Mouse (Mus musculus): ENCODE measurements around the gene Hspb7. TPM values are rescaled to one million over a fixed set of nuclear protein-coding genes. Genes with fewer than 3 reads are reported as not detected.

The Hspb7 gene
- 1,000 to 10,000 TPM; 1,173 to 1,191 TPM for total RNA-seq (2021)

DNA sequence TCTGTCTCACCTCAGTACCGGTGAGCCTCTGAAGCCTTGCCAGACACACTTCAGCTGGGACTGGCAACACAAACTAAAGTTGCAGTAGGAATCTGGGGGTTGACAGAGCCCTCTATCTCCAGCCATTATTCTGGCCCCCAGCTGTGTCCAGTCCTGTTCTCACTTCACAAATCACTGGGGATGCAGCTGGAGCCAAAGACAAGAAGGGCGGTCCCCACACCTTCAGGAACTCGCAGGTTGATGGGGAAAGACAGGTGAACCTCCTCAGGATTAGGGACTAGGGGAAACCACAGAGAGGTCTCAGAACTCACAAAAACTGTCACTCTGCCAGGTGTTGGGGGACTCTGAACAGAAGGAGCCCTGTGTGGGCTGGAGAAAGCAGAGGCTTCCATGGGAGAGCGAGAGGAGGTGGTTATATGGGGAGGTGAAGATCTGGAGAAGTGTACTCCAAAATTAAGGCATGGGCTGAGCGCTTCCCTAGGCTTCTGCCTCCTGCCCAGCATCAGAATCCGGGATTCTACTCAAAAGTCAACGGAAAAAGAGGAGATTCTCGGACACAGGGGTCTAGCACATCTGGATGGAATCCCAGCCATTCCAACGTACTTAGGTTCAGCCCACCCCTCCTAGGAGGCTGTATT is at the start of gene Hspb7:
Hspb7 (plus strand) TSS at position 588 of the 638 bp plus-strand sequence.
- no peak for DNase-seq
- intact Hi-C loops (cut with DNase I) = no loop called here

DNA sequence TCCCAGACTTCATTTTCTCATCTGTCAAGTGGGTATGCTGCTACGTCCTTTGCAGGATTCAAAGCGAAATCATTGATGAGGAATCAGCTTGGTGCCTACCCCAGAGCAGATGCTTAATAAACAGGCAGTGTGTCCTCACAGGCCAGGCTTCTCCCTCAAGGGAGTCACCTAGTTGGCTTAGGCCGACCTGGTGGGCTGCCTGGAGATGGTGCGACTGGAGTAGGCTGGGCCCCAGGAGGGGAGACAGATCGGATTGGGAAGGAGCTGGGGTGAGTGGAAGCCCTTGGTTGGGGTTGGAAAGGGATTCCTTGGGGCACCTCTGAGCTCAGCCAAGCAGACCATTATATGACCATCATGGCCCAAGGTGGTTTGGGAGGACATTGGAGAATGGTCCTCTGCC is 48.2 kb upstream of the Hspb7 start:
- DNase-seq = no peak
- intact Hi-C loops (cut with DNase I) = no loop called here

DNA sequence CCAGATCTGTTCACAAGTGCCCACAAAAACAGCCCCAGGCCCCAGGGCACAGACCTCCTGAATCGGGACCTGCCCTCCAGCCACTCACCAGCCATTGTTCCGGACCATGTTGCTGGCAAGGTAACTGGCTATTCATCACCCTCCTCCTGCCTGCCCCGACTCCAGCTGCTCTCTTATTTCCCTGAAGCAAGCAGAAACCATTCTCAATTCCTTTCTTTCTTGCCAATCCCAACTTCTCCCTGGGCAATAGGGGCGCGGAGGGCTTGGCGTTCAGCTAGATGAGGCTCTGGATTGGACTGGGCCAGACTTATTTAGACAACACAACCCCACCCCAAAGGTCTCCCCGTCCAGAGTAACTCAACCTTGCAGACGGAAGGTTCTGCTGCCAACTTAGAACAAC is 40.9 kb upstream of the Hspb7 start:
- intact Hi-C loops (cut with DNase I) = loop anchor here (10.0 kb wide), 1 partner anchor 575 kb away; no protein-coding TSS in a partner anchor
- no peak for DNase-seq

DNA sequence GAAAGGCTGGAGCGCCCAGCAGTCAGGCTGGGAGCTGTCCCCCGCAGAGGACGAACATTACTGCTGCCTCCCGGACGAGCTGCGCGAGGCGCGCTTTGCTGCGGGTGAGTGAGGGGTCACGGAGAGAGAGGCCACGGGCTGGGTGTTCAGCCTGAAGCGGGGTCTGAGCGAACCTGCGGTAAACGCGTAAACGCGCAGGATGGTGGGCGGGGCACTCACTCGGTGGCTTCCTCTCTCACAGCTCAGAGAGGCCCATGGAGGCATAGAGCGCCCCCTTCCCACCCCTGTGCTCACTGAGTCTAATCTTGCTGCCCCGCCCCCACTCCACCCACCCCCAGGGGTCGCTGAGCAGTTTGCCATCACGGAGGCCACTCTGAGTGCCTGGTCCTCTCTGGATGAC is 38.2 kb upstream of the Hspb7 start:
- DNase-seq = no peak
- intact Hi-C loops (cut with DNase I) = loop anchor here (10.0 kb wide), 1 partner anchor 572 kb away; no protein-coding TSS in a partner anchor

DNA sequence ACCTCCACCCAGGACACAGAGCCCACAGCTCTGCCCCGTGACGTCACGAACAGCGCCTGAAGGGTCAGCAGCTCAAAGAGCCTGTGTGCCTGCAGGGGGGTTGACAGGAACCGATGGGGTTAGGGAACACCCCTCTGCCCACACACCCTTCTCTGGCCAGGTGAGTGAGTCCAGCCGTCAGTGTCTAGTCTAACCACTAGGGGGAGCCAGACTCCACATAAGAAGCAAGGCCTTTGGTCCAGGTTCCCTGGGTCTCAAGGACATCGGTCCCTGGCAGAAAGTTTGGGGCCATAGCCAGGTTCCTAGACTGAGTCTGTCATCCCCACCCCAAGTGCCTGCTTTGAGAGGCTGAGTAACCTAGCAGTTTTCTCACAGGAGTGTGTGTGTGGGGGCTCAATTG is 35.3 kb upstream of the Hspb7 start:
- DNase-seq = peak; percentile 44 to 57
- intact Hi-C loops (cut with DNase I) = loop anchor here (10.0 kb wide), 1 partner anchor 570 kb away; no protein-coding TSS in a partner anchor

DNA sequence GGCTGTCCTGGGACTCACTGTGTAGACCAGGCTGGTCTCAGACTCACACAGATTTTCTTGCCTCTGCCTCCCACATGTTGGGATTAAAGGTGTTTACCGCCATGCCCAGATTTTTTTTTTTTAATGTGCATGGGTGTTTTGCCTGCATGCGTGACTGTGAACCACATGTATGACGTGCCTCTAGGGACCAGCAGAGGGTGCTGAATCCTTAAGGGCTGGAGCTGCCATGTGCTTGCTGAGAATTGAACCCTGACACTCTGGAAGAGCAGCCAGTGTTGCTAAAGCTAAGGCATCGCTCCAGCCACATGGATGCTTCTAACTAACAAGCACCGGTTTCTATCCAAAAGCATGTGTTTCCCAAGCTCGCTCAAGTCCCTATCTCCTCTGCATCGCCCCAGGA is 34.4 kb upstream of the Hspb7 start:
- intact Hi-C loops (cut with DNase I) = loop anchor here (2.0 to 10.0 kb wide), 2 partner anchors 191 to 569 kb away; no protein-coding TSS in a partner anchor
- DNase-seq = no peak

DNA sequence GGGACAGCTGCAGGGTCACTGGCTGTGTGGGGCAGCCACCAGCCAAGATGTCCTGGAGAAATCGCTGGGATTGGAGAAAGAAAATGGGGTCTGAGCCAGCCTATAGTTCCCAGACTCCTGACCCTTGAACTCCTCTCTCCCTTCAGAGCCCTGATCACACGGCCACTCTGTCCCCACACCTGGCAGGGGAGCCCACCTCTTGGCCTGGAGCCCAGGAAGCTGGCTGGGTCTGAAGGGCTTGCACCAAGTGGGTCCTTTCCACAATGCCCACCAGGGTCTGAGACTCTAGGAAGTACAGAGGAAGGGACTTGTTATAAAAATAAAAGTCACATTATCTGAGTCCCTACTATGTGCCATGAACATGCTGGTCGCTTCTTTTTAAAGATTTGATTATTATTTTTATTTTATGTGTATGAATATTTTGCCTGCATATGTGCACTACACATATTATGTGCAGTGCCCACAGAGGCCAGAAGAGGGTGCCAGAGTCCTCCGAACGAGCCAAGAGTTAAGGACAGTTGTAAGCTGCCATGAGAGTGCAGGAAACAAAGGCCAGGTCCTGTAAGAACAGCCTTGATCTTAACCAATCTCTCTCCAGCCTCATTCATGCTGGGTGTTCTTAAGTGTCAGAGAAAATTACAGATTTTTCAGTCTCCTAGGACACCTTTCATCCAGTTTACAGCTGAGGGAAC is 33.3 kb upstream of the Hspb7 start:
- DNase-seq = peak; percentile 74 to 86
- intact Hi-C loops (cut with DNase I) = loop anchor here (2.0 to 10.0 kb wide), 2 partner anchors 190 to 568 kb away; no protein-coding TSS in a partner anchor

DNA sequence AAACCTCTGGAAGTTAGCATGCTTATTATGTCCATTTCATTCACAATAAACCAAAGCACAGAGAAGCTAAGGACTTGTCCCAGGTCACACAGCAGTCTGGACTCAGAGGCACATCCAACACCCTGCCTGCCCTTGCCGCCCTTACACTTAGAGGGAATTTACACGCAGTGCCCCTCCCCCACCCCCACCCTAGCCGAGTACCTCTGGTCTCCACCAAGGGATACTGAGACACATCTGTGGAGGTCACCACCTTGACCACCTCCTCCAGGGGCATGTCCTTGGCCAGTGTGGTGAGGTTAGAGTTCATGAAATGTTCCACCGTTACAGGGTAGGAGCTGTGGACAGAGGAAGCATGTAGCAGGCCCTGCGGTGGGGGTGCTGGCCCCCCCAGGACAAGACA is 32.6 kb upstream of the Hspb7 start:
- intact Hi-C loops (cut with DNase I) = loop anchor here (2.0 to 10.0 kb wide), 2 partner anchors 189 to 567 kb away; no protein-coding TSS in a partner anchor

DNA sequence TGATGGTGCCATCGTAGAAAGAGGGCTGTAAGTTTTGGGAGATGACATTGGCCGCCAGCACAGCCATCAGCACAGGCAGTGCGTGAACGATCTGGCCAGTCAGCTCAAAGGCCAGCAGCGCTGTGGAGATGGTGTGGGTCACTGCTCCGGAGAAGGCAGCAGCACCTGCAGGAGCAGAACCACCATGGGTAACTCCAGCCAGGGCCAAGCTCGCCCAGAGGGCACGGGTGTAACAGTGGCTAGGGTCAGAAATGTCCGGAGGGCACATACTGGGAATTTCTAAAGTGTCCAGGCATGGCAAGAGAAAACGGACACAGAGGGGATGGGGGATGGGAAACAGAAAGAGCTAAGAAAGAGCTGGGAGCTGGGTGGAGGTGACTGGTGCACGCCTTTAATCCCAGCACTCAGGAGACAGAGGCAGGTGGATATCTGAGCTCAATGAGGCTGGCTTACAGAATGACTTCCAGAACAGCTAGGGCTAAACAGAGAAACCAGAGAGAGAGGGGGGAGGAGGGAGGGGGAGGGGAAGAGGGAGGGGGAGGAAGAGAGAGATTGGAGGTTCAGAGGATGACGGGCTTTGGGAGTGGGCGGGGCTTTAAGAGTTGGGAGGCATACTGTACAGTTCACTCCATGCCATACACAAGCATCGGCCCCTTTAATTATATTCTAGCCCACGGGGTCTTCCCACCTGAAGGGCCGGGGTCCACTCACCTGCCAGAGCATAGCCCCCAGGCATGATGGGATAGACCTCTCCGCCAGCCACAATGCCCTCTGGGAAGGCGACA is 31.0 kb upstream of the Hspb7 start:
- no peak for DNase-seq
- intact Hi-C loops (cut with DNase I) = loop anchor here (10.0 kb wide), 1 partner anchor 565 kb away; no protein-coding TSS in a partner anchor

More for the DNA sequence above, 32.6 kb upstream of the Hspb7 start:
- DNase-seq = no peak

DNA sequence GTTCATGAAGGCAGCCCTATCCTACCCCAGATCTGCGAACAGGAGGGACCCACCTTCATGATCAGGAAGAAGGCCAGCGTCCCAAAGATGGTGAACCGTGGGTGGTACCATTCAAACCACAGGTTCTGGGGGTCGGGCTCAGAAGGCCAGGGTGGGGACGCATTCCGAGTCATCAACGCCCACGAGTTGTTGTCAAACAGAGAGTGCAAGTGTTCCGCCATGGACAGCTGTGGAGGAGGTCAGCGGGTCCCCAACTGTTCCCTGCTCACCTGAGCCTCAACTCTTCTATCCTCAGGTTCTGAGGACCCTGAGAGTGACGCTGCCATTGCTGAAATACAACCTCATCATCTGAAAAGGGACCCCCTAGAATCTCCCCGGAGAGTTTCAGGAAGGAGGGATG is 29.3 kb upstream of the Hspb7 start:
- DNase-seq = no peak
- intact Hi-C loops (cut with DNase I) = no loop called here

DNA sequence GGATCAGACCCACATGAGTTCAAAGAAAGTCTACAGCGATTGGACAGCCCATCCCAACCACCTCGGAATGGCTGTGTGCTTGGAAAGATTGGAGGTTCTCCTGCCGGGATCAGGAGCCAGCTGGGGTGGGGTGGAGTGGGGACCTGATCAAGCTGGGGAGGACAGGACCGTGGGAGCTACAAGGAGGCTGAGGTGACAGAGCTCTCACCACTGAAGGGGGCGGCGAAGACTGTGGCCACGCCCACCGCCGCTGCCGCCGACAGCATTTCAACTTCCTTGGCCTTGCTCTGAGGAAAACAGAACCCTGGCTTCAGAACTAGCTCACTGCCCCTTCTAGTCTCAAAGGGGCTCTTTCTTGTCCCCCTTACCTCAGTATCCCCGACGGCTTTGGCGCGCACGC is 25.8 kb upstream of the Hspb7 start:
- intact Hi-C loops (cut with DNase I) = no loop called here
- DNase-seq = no peak

DNA sequence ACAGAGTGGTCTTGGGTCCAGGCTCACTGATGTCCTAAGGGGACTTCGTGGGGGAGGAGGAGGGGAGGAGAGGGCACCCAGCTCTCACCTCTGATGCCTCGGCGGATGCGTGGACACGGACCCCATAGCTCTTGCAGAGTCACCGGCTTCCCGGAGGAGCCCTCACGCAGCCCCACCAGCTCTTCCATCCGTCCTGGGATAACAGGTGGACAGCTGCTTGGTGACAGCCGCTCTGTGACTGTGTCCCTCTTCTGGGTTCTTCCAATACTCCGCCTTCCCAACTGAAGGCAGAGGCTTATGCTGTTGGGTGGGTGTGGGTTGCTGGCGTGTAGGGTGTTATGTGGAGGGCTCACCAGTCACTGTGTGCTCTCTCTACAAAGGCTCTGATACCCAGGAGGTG is 22.7 kb upstream of the Hspb7 start:
- intact Hi-C loops (cut with DNase I) = no loop called here
- DNase-seq = no peak

DNA sequence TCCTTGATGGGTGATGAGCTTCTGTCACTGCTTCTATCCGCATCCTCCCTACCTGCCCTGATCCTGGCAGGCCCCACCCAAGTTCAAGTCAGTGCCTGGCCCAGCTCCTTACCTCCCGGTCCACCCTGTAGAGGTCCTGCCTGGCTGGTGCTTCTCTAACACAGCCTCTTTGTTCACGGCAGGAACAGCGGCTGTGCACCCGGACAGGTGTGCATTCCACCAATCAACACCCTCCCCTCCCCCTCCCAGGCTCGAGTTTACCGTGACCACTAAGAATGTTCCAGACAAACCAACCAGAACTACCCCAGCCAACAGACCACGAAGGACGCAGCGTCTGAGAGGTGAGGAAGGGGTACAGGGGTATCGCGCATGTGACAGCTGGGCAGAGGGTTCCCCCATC is 22.0 kb upstream of the Hspb7 start, which contains the start of gene Clcnka:
Clcnka (minus strand) TSS at position 180 of the 400 bp plus-strand sequence.
- intact Hi-C loops (cut with DNase I) = no loop called here
- DNase-seq = no peak

DNA sequence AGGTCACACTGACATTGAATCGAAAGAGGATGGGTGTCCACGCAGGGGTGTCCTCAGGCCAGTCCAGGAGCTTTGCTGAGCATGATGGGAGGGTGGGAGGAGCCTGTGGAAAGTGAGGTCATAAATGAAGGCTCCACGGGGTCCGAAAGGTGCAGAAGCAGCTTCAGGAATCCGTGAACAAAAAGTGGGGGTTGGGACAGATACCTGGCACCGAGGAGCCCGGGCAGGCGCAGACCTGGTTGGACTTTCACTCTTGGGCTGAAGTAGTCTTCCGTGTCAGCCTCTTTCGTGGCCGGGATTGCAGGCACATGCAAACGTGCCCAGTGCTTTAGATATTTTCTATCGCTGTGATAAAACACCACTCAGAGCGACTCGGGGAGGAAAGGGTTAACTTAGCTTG is 20.4 kb upstream of the Hspb7 start:
- intact Hi-C loops (cut with DNase I) = loop anchor here (5.0 kb wide), 1 partner anchor 457 kb away; no protein-coding TSS in a partner anchor

DNA sequence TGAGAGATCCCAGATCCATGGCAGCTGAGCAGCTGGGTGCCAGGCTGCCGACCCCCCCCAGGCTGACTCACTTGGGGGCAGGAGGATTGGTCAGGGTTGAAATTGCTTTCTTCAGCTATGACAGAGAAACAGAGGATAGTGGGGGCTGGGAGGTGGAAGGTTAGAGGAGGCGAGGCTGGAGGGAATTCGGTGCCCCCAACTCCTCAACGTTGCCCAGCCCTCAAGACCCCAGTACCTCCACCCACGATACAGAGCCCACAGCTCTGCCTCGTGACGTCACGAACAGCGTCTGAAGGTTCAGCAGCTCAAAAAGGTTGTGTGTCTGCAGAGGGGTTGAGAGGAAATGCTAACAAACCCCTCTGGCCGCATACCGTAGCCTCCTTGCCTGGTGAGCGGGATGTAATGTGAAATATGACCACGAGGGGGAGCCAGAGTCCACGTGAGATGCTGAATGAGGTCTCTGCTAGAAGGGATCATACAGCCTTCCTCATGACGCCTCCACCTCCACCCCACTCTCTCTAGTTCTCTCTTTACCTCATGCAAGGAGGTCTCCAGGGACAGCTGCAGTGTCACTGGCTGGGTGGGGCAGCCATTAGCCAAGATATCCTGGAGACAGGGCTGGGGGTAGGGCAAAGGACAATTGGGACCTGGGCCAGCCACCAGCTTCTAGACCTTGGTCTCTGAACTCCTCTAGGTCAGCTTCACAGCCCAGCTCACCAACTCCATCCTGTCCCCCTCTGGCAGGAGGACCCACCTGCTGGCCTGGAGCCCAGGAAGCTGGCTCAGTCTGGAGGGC is 15.9 kb upstream of the Hspb7 start:
- DNase-seq = peak; percentile 89 to 92
- intact Hi-C loops (cut with DNase I) = loop anchor here (1.0 to 5.0 kb wide), 2 partner anchors 171 to 453 kb away; no protein-coding TSS in a partner anchor

More for the DNA sequence above, 20.4 kb upstream of the Hspb7 start:
- DNase-seq = no peak

DNA sequence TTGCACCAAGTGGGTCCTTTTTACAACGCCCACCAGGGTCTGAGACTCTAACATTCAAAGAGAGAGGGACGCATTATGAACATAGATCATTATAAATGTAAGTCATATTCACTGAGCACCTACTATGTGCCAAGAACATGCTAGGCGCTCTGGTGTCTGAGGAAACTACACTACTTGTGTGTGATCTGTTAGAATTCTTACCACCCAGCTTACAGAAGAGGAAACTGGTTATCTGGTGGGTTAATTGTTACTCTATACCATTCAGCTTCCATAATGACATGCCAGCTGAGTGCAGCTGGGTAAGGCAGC is 15.3 kb upstream of the Hspb7 start:
- intact Hi-C loops (cut with DNase I) = no loop called here
- DNase-seq = no peak

DNA sequence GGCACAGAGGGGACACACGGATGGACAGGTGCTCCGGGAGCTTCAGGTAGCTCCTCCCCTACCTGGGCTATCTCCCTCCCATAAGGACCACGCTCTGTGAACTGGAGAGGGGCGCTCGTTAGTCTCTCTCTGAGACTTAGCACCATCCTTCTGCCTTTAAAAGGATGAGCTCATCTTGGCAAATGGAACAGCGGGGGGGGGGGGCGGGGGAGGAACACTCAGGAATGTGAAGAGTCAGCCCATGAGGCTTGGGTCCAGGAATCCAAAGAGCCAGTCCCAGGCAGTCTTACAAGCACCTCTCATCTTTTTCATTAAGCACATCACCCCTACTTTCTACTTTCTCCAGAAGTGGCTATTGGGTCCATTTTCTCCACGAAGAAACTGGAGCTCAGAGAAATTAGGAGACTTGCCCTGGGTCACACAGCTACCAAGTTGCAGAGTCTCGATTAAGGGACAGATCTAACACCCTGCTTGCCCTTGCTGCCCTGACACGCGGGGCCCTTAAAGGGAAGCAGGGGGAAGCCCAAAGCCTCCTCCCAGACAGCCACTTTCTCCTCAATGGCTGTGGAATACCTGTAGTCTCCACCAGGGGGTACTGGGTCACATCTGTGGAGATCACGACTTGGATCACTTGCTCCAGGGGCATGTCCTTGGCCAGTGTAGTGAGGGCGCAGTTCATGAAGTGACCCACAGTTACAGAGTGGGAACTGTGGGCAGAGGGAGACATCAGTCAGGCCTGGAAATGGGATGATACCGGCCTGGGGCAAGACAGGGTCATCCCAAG is 13.9 kb upstream of the Hspb7 start:
- intact Hi-C loops (cut with DNase I) = no loop called here

DNA sequence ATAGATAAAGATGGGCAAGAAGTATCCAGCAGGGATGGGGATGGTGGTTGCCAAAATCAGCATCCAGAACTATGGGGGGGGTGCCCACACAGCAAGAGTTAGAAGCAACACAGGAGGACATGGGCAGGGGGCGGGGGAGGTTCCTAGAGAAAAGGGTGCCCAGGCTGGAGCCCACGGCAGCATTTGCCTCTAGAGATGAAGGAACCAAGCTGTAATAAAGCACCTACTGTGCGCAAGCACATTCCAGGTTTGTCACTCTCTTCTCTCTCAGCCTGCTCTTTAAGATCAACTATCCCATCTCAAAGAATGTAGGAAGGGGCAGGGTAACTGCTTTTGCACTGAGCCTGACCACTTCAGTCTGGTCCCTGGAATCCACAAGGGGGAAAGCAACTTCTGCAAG is 12.0 kb upstream of the Hspb7 start:
- no peak for DNase-seq
- intact Hi-C loops (cut with DNase I) = no loop called here

More for the DNA sequence above, 13.9 kb upstream of the Hspb7 start:
- peak; percentile 61 to 63 for DNase-seq

DNA sequence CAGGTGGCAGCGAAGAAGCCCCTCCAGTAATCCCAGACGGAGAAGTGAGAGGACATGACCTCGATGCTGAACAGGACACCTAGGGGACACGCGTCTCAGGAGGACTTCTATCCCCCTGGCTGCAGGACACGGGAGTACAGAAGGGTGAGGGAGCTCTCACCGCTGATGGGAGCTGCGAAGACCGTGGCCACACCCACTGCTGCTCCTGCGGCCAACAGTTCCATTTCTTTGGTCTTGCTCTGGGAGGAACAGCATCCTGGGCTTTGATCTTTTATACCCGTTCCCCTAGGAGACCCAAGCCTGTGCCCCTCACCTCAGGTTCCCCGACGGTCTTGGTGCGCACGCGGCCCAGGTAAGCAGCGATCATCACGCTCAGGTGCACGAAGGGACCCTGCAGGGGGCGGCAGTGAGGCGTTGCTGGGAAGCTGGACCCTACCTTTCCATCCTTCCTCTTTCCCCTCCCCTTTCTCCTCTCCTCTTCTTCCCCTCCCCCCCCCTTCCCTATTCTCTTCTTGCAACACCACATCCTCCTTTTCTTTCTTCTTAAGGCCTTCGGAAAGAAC is 9.1 kb upstream of the Hspb7 start:
- intact Hi-C loops (cut with DNase I) = no loop called here
- DNase-seq = no peak
